Mouse (Mus musculus): ENCODE measurements around the gene Map4k1. TPM values are rescaled to one million over a fixed set of nuclear protein-coding genes. Genes with fewer than 3 reads are reported as not detected.

Map4k1 gene
- polyA plus RNA-seq, 1 experiment from 2014 or later = 5.5 TPM

DNA sequence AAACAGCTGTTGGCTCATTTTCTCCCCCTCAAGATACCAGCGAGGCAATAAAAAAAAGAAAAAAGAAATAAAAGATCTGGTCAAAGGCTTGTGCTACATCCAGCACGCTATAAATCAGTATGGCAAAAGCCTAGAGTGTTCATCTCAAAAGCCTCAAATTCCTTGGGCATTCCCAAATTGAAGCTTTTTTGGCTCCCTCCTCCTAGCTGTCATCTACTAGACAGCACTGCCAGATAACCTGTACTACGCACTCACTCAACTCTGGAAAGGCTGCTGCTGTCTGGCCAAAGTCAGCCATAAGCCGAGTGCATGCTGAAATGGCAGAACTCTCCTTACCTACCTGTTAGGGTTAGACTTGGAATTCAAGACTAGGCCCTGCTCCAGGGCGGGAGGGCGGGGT lies 24.6 kb upstream of the Map4k1 start:
- Histone ChIP-seq H3K36me3 (no peaks in the 10 kb centered on the region), H3K27ac (no peak overlapping the region), H3K4me3 (no peak overlapping the region), H3K9ac (no peak overlapping the region), H3K4me2 (replicated peaks) (no peak overlapping the region), H3K4me1 (peaks cover 52% of the 10 kb centered on the region), H3K27me3 (replicated peaks) (no peaks in the 10 kb centered on the region), H3K9me3 (no peaks in the 10 kb centered on the region)
- 88% methylated on average over 6 of the region's 6 CpGs for WGBS
- ATAC-seq (ENCODE audit: low FRiP score, low read depth) = no peak

GRCm38 (mm10) chr7:28957997-28958725 lies 23.7 kb upstream of the Map4k1 start:
- Histone ChIP-seq H3K36me3 (no peaks in the 10 kb centered on the region), H3K9me3 (no peaks in the 10 kb centered on the region), H3K27ac (no peak overlapping the region), H3K27me3 (replicated peaks) (no peaks in the 10 kb centered on the region), H3K4me1 (peaks cover 48% of the 10 kb centered on the region), H3K4me3 (no peak overlapping the region), H3K4me2 (replicated peaks) (no peak overlapping the region), H3K9ac (no peak overlapping the region)
- WGBS = 81% methylated on average over 1 of the region's 1 CpGs
- ATAC-seq (ENCODE audit: low FRiP score, low read depth) = no peak

DNA sequence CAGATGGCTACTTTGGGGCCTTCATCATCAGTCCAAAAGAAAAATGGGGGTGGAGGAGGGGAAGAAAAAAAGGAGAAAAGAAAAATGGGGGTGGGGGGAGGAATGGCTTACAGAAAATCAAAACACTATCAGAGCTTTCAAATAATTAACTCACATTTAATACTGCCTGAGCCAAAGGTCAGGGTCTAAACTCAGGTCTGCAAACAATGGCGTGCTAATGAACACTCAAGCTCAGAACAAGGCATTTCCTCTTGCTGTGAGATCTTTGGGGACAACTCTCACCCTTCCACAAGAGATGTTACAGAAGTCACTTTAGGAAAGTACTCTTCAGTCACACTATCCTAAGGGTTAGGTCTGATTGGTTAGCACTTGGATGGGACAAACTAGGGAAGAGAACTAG lies 23.1 kb upstream of the Map4k1 start:
- ATAC-seq (ENCODE audit: low FRiP score, low read depth) = no peak
- Histone ChIP-seq H3K36me3 (no peaks in the 10 kb centered on the region), H3K4me1 (peaks cover 42% of the 10 kb centered on the region), H3K4me2 (replicated peaks) (0 out of 2 replicates have a peak overlapping the region, but pooled peaks have one; percentile 86), H3K9ac (no peak overlapping the region), H3K27ac (no peak overlapping the region), H3K9me3 (no peaks in the 10 kb centered on the region), H3K27me3 (replicated peaks) (no peaks in the 10 kb centered on the region), H3K4me3 (no peak overlapping the region)
- 63% methylated on average over 1 of the region's 1 CpGs for WGBS

DNA sequence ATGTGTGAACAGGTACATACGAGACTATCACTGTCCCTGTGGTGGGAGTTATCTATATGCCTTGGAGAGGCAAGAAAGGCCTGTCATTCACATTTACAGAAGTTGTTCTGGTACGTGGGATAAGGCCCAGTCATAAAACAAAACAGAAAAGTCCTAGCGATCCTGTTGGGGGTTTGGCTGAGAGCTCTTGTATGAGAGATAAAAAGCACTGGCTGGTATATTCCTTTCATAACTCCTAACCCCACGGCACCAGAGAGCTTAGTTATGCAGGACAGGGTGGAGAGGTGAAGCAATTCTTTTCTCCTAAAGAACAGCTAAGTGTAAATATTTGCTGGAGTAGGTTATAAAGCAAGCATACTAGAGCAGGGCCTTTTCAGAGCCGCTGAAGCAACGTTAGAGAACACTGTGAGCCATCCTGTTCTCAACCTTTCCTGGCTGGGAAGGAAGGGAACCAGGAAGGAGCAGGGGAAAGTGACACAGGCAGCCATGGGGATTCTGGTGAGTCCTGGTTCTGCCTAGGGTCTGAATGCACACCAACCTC lies 22.3 kb upstream of the Map4k1 start:
- Histone ChIP-seq H3K27me3 (replicated peaks) (no peaks in the 10 kb centered on the region), H3K9me3 (no peaks in the 10 kb centered on the region), H3K27ac (no peak overlapping the region), H3K36me3 (no peaks in the 10 kb centered on the region), H3K4me2 (replicated peaks) (peak overlapping the region; percentile 86), H3K9ac (peak overlapping the region; percentile 94; the same call in 1 of the 2 replicates), H3K4me3 (no peak overlapping the region), H3K4me1 (peaks cover 38% of the 10 kb centered on the region)
- ATAC-seq (ENCODE audit: low FRiP score, low read depth) = no peak
- 50% methylated on average over 6 of the region's 6 CpGs for WGBS

- Histone ChIP-seq H3K27me3 (replicated peaks) (no peaks in the 10 kb centered on the region), H3K27ac (no peak overlapping the region), H3K9me3 (no peaks in the 10 kb centered on the region), H3K9ac (peak overlapping the region; percentile 94), H3K4me3 (peak overlapping the region; percentile 98), H3K36me3 (no peaks in the 10 kb centered on the region), H3K4me1 (peaks cover 32% of the 10 kb centered on the region), H3K4me2 (replicated peaks) (peak overlapping the region; percentile 86)
- 36% methylated on average over 9 of the region's 9 CpGs for WGBS
- no peak for ATAC-seq (ENCODE audit: low FRiP score, low read depth)
These were observed 21.4 kb upstream of the Map4k1 start for GRCm38 (mm10) chr7:28960354-28961046.

DNA sequence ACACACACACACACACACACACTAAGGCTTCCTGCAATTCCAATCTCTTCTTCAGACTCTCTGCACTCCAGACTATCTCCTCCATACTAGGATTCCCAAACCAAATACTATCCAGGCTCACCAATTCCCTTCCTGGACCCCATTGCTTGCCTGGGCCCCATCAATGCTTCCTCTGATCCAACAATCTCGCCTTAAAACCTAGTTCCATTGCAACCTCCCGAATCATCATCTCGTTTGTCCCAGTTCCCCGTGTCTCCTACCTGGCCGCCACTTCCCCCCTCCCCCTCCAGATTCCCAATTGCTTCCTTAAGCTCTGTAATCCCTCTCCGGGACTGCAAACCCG lies 20.3 kb upstream of the Map4k1 start:
- H3K27ac ChIP-seq = 0 out of 2 replicates have a peak overlapping the region, but pooled peaks have one; percentile 26
- no peaks in the 10 kb centered on the region for H3K36me3 ChIP-seq
- peak overlapping the region; percentile 94 for H3K9ac ChIP-seq
- no peaks in the 10 kb centered on the region for H3K27me3 ChIP-seq (replicated peaks)
- H3K4me2 ChIP-seq (replicated peaks) = peak overlapping the region; percentile 86
- WGBS = under 1% methylated on average over 7 of the region's 7 CpGs
- H3K4me1 ChIP-seq = peaks cover 29% of the 10 kb centered on the region
- peak overlapping the region; percentile 98 for H3K4me3 ChIP-seq
- no peaks in the 10 kb centered on the region for H3K9me3 ChIP-seq
- ATAC-seq (ENCODE audit: low FRiP score, low read depth) = peak; percentile 27

DNA sequence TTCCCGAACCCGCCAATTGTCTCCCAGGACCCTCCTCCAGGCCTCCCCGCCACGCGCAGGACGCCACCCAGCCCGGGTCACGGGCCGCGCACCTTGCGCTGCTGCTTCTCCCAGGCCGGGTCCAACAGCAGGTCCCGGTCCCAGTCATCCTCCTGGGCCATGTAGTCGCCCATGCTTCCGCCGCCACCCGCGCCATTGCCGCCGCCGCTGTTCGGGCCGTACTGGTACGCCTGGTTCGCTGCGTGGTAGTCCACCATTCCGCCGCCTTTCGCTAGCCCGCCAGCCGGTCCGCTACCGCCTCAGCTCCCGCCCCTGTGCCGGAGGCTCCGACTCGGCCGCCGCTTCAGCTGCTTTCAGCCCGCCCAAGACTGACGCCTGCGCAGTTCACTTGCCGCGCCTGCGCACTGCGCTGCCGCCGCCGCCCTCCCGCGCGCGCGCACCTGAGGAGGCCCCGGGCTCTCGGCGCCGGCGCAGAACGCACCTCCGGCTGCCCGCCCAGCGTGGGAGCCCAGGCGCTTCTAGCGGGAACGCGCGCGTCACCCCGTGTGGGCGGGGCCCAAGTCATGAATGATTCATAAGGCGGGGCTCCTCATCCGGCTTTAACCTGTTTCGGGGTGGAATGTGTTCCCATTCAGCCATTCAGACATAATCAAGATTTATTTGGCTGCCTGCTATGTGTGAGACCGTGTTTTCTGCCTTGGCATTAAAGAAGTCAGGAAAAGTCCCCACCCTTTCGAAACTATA lies 19.8 kb upstream of the Map4k1 start, which contains the start of gene Actn4:
Gene Actn4 (minus strand): TSS at position 414 of the 744 bp plus-strand sequence.
- Histone ChIP-seq H3K9ac (peak within 1 kb of the TSS; percentile 94), H3K9me3 (no peaks in the 10 kb centered on the region), H3K27ac (peak within 1 kb of the TSS; percentile 64; the same call in 1 of the 2 replicates), H3K4me1 (peaks cover 29% of the 10 kb centered on the region), H3K36me3 (no peaks in the 10 kb centered on the region), H3K4me2 (replicated peaks) (peak within 1 kb of the TSS; percentile 86), H3K27me3 (replicated peaks) (no peaks in the 10 kb centered on the region), H3K4me3 (peak within 1 kb of the TSS; percentile 98)
- WGBS = under 1% methylated on average over 76 of the region's 76 CpGs
- ATAC-seq (ENCODE audit: low FRiP score, low read depth) = peak; percentile 92

DNA sequence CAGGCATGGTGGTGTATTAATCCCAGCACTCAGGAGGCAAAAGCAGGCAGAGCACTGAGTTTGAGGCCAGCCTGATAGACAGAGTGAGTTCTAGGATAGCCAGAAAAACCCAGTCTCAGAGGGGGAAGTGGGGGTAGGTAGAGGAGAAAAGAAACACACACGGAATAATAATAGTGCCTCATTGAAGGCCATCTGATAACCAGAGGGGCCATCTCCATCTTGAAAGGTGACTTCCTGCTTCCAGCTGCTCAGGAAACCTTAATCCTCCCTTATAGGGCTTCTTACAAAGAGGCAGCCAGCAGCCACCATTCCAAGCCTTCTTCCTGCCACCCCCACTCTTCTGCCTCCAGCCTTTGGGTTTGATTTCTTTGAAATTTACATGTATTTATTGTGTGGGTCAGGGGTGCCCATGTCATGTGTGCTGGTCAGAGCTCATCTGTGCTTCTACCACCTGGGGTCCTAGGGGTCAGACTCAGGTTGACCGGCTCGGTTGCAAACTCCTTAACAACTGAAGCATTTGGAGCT lies 18.4 kb upstream of the Map4k1 start:
- 78% methylated on average over 3 of the region's 3 CpGs for WGBS
- no peak overlapping the region for H3K9ac ChIP-seq
- peaks cover 29% of the 10 kb centered on the region for H3K4me1 ChIP-seq
- ATAC-seq (ENCODE audit: low FRiP score, low read depth) = no peak
- no peaks in the 10 kb centered on the region for H3K27me3 ChIP-seq (replicated peaks)
- no peak overlapping the region for H3K4me3 ChIP-seq
- H3K27ac ChIP-seq = no peak overlapping the region
- H3K4me2 ChIP-seq (replicated peaks) = no peak overlapping the region
- no peaks in the 10 kb centered on the region for H3K9me3 ChIP-seq
- H3K36me3 ChIP-seq = no peaks in the 10 kb centered on the region

GRCm38 (mm10) chr7:28965346-28965840 lies 16.5 kb upstream of the Map4k1 start:
- WGBS = 76% methylated on average over 5 of the region's 5 CpGs
- H3K27ac ChIP-seq = no peak overlapping the region
- no peaks in the 10 kb centered on the region for H3K27me3 ChIP-seq (replicated peaks)
- ATAC-seq (ENCODE audit: low FRiP score, low read depth) = no peak
- H3K9ac ChIP-seq = no peak overlapping the region
- no peak overlapping the region for H3K4me2 ChIP-seq (replicated peaks)
- H3K4me1 ChIP-seq = peaks cover 11% of the 10 kb centered on the region
- H3K36me3 ChIP-seq = peaks cover 13% of the 10 kb centered on the region; the same call in 1 of the 2 replicates
- H3K4me3 ChIP-seq = no peak overlapping the region
- H3K9me3 ChIP-seq = no peaks in the 10 kb centered on the region

DNA sequence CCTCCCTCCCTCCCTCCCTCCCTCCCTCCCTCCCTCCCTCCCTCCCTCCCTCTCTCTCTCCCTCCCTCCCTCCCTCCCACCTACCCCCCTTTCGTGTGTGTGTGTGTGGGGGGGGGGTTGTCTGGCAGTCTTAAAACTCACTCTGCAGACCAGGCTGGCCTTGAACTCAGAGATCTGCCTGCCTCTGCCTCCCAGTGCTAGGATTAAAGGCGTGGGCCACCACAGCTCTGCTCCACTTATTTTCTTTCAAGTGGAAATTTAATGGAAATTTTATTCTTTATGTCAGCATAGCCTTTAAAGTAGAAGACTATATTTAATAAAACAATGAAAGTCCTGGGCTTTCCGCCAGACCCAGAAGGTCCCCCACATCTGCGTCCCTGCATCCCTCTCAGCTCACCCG lies 15.7 kb upstream of the Map4k1 start:
- Histone ChIP-seq H3K27me3 (replicated peaks) (no peaks in the 10 kb centered on the region), H3K27ac (no peak overlapping the region), H3K9ac (no peak overlapping the region), H3K9me3 (no peaks in the 10 kb centered on the region), H3K36me3 (peaks cover 21% of the 10 kb centered on the region), H3K4me3 (no peak overlapping the region), H3K4me2 (replicated peaks) (no peak overlapping the region), H3K4me1 (peaks cover 3% of the 10 kb centered on the region)
- ATAC-seq (ENCODE audit: low FRiP score, low read depth) = no peak
- 92% methylated on average over 4 of the region's 5 CpGs for WGBS

DNA sequence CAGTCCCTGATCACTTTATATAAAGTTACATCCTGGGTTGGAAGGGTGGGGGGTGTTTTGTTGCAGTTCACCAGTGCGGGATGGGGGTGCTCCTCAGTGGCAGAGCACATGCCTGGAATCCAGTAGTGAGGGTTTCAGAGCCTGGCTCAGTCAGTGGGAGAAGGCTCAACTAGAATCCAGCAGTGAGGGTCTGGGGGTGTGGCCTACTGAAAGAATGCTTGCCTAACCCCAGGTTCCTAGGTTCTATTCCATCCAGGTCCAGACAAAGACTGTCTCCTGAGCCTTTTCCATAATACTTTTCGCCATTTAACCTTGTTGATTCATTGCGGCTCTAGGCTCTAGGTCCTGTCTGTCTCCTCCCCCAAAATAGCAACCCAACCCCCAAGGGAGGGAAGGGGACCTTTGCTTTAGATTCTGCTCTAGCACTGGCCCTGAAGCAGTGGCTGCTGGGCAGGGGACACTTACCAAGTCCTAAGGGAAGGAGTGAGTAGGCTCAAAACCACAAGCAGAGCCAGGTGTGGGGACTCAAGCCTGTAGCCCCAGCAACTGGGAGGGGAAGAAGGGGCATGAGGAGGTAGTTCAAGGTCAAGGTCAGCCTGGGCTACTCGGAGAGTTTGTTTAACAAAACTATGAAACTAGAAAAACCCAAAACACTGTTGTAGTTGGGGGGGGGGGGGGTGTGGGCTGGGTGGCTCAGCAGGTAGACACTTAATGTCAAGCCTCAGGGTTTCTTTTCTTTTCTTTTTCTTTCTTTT lies 14.9 kb upstream of the Map4k1 start:
- H3K27me3 ChIP-seq (replicated peaks) = no peaks in the 10 kb centered on the region
- H3K4me3 ChIP-seq = no peak overlapping the region
- H3K4me2 ChIP-seq (replicated peaks) = no peak overlapping the region
- ATAC-seq (ENCODE audit: low FRiP score, low read depth) = no peak
- H3K4me1 ChIP-seq = no peaks in the 10 kb centered on the region; the same call in 1 of the 2 replicates
- no peaks in the 10 kb centered on the region for H3K9me3 ChIP-seq
- H3K27ac ChIP-seq = no peak overlapping the region
- WGBS = 74% methylated on average over 4 of the region's 4 CpGs
- peaks cover 28% of the 10 kb centered on the region for H3K36me3 ChIP-seq
- H3K9ac ChIP-seq = no peak overlapping the region
